Mouse (Mus musculus): ENCODE measurements around the gene Cog7. TPM values are rescaled to one million over a fixed set of nuclear protein-coding genes. Genes with fewer than 3 reads are reported as not detected.

The Cog7 gene
- polyA plus RNA-seq, 1 experiment from 2014 or later, result 27.1 TPM

DNA sequence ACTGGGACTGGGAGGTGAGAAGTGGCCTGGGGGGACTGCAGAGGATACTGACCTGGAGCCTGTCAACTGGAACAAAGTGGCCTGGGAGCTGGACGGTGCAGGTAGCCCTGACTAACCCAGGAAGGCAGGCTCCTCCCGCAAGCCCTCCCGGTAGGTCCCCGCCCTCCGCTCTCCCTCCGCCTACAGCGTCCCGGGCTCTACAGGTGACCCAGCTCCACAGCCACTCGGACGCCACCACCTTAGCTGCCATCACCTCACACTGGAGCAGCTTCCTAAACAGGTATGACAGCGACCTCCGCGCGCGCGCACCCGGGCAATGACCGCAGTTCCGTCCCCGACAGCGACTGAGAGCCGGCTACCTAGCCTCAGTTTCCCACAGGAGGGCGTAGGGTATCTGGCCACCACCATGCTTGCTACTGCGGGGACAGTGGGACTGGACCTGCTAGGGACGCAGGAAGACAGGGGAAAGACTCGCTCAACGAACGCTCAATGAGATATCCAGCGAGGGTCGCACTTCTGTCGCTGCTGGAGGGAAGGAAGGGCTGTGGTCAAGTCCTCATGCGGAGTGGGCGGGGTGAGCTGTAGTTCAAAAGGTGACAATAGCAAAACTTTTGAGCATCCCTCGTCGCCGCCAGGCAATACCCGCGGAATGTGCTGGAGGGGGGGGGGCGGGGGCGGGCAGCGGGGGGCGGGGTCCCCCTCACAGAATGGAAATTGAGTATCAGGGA, 116.5 kb downstream of the Cog7 start, which contains the start of gene Scnn1b:
Gene Scnn1b, plus strand, starts transcription at position 181 of the 728 bp plus-strand sequence.
- Histone ChIP-seq H3K4me3 (peak within 1 kb of the TSS; percentile 38), H3K27me3 (replicated peaks) (peaks cover 25% of the 10 kb centered on the region), H3K27ac (no peak within 1 kb of the TSS), H3K4me2 (peak within 1 kb of the TSS; percentile 77), H3K36me3 (replicated peaks) (no peaks in the 10 kb centered on the region), H3K9ac (peak within 1 kb of the TSS; percentile 35; the same call in 1 of the 2 replicates), H3K4me1 (peaks cover 11% of the 10 kb centered on the region), H3K9me3 (no peaks in the 10 kb centered on the region)
- WGBS, result 2% methylated on average over 40 of the region's 42 CpGs
- ATAC-seq (replicated peaks), result no peak

DNA sequence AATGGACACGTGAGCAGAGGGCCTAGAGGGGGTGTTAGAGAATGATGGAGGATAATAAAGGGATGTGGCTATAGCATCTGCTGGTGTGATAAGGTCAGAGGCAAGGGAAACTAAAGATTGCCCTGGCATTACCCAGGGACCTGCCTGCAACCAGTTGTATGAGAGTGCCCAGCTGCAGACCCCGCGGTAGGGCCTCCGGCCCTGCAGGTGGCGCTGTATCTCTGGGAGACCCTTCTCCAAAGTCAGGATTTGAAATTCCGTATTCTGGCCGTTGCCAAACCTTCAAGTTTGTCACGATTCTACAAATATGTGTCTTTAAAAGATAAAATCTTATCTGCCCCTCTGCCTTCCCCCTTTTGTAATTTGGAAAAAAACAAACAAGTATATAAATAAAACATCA, 122.6 kb downstream of the Cog7 start:
- Histone ChIP-seq H3K27ac (no peak overlapping the region), H3K9ac (no peak overlapping the region), H3K4me2 (no peak overlapping the region), H3K27me3 (replicated peaks) (0 out of 2 replicates have a peak, but pooled peaks cover 4% of the 10 kb centered on the region), H3K36me3 (replicated peaks) (no peaks in the 10 kb centered on the region), H3K4me3 (no peak overlapping the region), H3K9me3 (no peaks in the 10 kb centered on the region), H3K4me1 (no peaks in the 10 kb centered on the region)
- WGBS, result 83% methylated on average over 8 of the region's 8 CpGs
- ATAC-seq (replicated peaks), result no peak

DNA sequence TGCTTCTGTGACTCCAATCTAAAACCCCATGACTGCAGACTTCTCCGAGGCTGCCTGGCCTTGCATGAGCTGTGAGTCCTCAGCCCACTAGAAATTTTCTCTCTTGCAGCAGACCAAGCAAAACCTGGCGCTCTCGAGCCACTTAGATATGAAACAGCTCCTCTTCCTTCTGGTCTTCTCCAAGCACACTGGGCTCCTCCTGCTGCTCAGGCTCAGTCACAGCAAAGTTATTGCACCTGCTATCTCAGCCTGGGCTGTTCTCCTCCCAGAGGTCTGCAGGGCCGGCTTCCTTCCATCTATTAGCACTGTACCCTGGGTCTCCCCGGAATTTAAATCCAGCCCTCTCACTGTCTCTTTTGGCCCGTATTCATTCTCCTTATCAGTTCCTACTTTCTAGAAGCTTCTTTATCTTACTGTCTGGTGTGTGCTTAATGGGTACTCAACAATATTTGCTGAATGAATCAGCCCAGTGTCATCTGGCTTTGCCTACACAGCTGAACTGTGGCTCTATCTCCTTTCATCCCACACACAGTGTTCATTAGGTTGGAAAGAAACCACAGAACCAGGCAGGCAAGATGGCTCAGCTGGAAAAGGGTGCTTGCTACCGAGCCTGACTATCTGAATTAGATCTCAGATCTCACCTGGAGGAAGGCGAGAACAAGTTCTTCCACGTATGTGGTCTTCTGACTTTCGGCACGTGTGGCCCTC, 124.2 kb downstream of the Cog7 start:
- Histone ChIP-seq H3K9me3 (no peaks in the 10 kb centered on the region), H3K27ac (no peak overlapping the region), H3K4me1 (no peaks in the 10 kb centered on the region), H3K36me3 (replicated peaks) (no peaks in the 10 kb centered on the region), H3K4me2 (no peak overlapping the region), H3K4me3 (no peak overlapping the region), H3K9ac (no peak overlapping the region), H3K27me3 (replicated peaks) (no peaks in the 10 kb centered on the region)
- ATAC-seq (replicated peaks), result no peak
- WGBS, result 88% methylated on average over 11 of the region's 11 CpGs

DNA sequence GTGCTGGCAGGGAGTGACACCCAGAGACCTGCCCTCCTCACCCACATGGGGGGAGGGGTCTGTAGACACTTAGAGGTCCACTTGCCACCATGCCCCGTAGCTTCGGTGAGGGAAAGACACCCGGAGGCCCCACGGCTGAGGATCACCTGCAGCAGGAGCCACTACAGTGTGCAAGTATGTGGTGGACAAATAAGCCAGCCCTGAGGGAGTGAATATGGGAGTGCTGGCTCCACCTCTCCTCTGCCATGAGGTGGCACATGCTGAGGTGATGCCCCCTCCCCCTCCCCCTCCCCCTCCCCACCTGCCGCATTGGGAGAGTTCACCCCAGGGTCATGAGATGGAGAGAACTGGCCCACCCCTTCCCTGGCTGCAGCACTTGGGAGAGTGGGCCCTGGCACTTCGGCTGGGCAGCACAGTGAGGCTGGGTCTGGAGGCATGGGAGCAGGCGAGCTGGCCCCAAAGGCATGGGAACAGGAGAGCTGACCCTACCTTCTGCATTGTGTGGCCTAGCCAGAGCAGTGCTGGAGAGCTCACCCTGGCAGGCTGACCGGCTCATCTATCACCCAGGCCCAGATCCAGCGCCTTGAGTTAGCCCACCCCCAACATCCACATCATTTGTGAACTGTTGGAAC, 132.9 kb downstream of the Cog7 start:
- H3K27ac ChIP-seq, result no peak overlapping the region
- H3K9ac ChIP-seq, result no peak overlapping the region
- H3K4me1 ChIP-seq, result no peaks in the 10 kb centered on the region
- no peaks in the 10 kb centered on the region for H3K36me3 ChIP-seq (replicated peaks)
- WGBS, result 93% methylated on average over 8 of the region's 9 CpGs
- H3K27me3 ChIP-seq (replicated peaks), result no peaks in the 10 kb centered on the region
- no peak overlapping the region for H3K4me2 ChIP-seq
- no peak for ATAC-seq (replicated peaks)
- H3K9me3 ChIP-seq, result no peaks in the 10 kb centered on the region
- no peak overlapping the region for H3K4me3 ChIP-seq

- 76% methylated on average over 6 of the region's 6 CpGs for WGBS
- Histone ChIP-seq H3K4me1 (no peaks in the 10 kb centered on the region), H3K4me3 (no peak overlapping the region), H3K4me2 (no peak overlapping the region), H3K9me3 (no peaks in the 10 kb centered on the region), H3K9ac (no peak overlapping the region), H3K27ac (no peak overlapping the region), H3K36me3 (replicated peaks) (no peaks in the 10 kb centered on the region), H3K27me3 (replicated peaks) (no peaks in the 10 kb centered on the region)
- no peak for ATAC-seq (replicated peaks)
These were observed 135.5 kb downstream of the Cog7 start for GRCm38 (mm10) chr7:121845964-121846363.

DNA sequence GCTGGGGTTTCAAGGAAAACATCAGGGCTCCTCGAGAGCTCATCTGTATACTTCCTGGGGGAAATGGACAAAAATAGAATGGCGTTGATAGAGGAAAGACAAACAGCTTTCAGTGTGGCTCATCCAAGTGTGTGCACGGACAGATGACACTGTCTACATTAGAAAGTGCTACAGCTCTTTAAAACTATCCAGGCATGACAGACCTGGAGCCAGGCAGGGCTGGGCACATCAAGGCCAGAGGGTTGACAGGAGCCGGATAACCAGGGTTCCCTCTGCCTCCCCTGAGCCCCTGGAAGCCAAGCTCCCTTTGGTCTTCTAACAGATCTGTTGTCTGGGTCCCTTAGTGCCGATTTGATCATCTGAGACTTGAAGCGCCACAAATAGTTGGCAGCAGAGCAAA, 139.3 kb downstream of the Cog7 start:
- ATAC-seq (replicated peaks), result no peak
- 82% methylated on average over 6 of the region's 6 CpGs for WGBS
- H3K4me1 ChIP-seq, result no peaks in the 10 kb centered on the region

DNA sequence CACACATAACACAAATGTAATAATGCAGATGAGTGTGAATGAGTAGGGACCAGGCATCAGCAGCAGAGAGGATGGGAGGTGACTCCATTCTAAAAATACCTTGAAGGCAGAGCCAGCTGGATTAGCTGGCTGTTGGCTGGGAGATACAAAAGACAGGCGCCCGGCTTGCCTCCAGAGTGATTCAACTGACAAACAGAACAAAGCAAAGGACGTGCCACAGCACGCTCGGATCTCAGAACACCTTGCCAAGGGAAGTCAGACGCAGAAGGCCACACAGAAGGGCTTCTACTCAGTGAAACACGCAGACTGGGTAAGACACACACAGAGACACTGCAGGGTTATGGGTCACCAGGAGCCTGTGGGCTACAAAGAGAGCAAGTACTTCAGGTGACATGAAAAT, 140.7 kb downstream of the Cog7 start:
- H3K9ac ChIP-seq, result no peak overlapping the region
- no peak overlapping the region for H3K27ac ChIP-seq
- WGBS, result 60% methylated on average over 7 of the region's 7 CpGs
- no peaks in the 10 kb centered on the region for H3K36me3 ChIP-seq (replicated peaks)
- no peak for ATAC-seq (replicated peaks)
- no peaks in the 10 kb centered on the region for H3K27me3 ChIP-seq (replicated peaks)
- H3K4me1 ChIP-seq, result no peaks in the 10 kb centered on the region
- H3K9me3 ChIP-seq, result no peaks in the 10 kb centered on the region
- H3K4me3 ChIP-seq, result no peak overlapping the region
- no peak overlapping the region for H3K4me2 ChIP-seq

More for the DNA sequence above, 139.3 kb downstream of the Cog7 start:
- Histone ChIP-seq H3K36me3 (replicated peaks) (no peaks in the 10 kb centered on the region), H3K4me3 (no peak overlapping the region), H3K9me3 (no peaks in the 10 kb centered on the region), H3K9ac (no peak overlapping the region), H3K4me2 (no peak overlapping the region), H3K27ac (no peak overlapping the region), H3K27me3 (replicated peaks) (no peaks in the 10 kb centered on the region)

DNA sequence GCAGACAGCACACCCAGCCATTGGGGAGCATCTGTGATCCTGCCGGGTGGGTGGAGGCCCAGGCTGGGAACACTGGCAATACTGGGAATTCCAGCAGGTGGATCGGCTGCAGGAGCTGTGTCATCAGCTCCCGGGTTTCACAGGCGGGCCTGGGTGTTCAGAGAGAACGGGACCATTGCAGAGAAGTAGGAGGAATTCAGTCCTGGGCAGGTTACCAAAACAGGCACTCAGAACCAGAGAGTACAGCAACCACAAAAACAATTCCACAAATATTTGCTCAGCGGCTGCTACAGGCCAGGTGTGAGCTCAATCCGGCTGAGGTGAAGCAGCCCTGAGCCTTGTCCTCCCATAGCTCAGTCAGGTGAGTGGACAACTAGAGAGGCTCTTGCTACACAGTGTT, 144.7 kb downstream of the Cog7 start:
- Histone ChIP-seq H3K9ac (no peak overlapping the region), H3K4me1 (no peaks in the 10 kb centered on the region), H3K4me2 (no peak overlapping the region), H3K4me3 (no peak overlapping the region), H3K27ac (no peak overlapping the region), H3K36me3 (replicated peaks) (no peaks in the 10 kb centered on the region), H3K27me3 (replicated peaks) (no peaks in the 10 kb centered on the region), H3K9me3 (no peaks in the 10 kb centered on the region)
- no peak for ATAC-seq (replicated peaks)
- 94% methylated on average over 7 of the region's 7 CpGs for WGBS

DNA sequence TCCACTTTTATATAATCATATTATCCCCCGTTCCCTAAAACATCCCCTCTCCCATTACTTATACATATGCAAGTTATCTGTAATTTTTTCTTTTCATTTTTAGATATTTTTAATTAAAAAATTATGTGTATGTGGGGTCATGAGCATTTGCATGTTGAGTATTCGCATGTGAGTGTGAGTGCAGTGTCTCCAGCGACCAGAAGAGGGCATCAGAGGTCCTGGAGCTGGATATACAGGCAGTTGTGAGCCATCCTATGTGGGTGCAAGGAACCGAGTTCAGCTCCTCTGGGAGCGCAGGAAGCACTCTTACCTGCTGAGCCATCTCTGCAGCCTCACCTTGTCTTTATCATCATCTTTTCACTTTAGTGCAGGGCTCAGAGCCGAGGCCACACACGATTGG, 146.1 kb downstream of the Cog7 start:
- WGBS, result 89% methylated on average over 7 of the region's 7 CpGs
- no peaks in the 10 kb centered on the region for H3K9me3 ChIP-seq
- H3K4me2 ChIP-seq, result no peak overlapping the region
- H3K36me3 ChIP-seq (replicated peaks), result no peaks in the 10 kb centered on the region
- H3K4me3 ChIP-seq, result no peak overlapping the region
- no peak overlapping the region for H3K27ac ChIP-seq
- no peak for ATAC-seq (replicated peaks)
- H3K27me3 ChIP-seq (replicated peaks), result no peaks in the 10 kb centered on the region
- H3K9ac ChIP-seq, result no peak overlapping the region
- H3K4me1 ChIP-seq, result no peaks in the 10 kb centered on the region

Other genes starting within 250 kb of the Cog7 start
- gene Scnn1g, start 247.2 kb downstream of the Cog7 start, polyA plus RNA-seq (2015; fragmentation: Nextera tagmentation; extraction: Ambion mirVana), result not detected in 2 replicates
- 0.13 and 0.15 TPM in 2 replicates for gene Scnn1b, start 116.7 kb downstream of the Cog7 start, polyA plus RNA-seq (2015; fragmentation: Nextera tagmentation; extraction: Ambion mirVana)
- gene Gga2, start 39.5 kb upstream of the Cog7 start, polyA plus RNA-seq (2015; fragmentation: Nextera tagmentation; extraction: Ambion mirVana), result 59.0 and 63.7 TPM in 2 replicates
- 81.4 and 85.3 TPM in 2 replicates for gene Ubfd1, start 85.5 kb upstream of the Cog7 start, polyA plus RNA-seq (2015; fragmentation: Nextera tagmentation; extraction: Ambion mirVana)
- 9.2 and 10.7 TPM in 2 replicates for gene Ears2, start 85.6 kb upstream of the Cog7 start, polyA plus RNA-seq (2015; fragmentation: Nextera tagmentation; extraction: Ambion mirVana)
- 588 and 603 TPM in 2 replicates for gene Ndufab1, start 120.2 kb upstream of the Cog7 start, polyA plus RNA-seq (2015; fragmentation: Nextera tagmentation; extraction: Ambion mirVana)
- gene Palb2, start 151.3 kb upstream of the Cog7 start, polyA plus RNA-seq (2015; fragmentation: Nextera tagmentation; extraction: Ambion mirVana), result 4.9 and 5.0 TPM in 2 replicates
- gene Dctn5, start 151.3 kb upstream of the Cog7 start, polyA plus RNA-seq (2015; fragmentation: Nextera tagmentation; extraction: Ambion mirVana), result 166 and 173 TPM in 2 replicates
- 17.2 and 22.9 TPM in 2 replicates for gene Plk1, start 177.7 kb upstream of the Cog7 start, polyA plus RNA-seq (2015; fragmentation: Nextera tagmentation; extraction: Ambion mirVana)
- gene Ern2, start 204.5 kb upstream of the Cog7 start, polyA plus RNA-seq (2015; fragmentation: Nextera tagmentation; extraction: Ambion mirVana), result 1.9 and 2.7 TPM in 2 replicates
- gene Chp2, start 237.8 kb upstream of the Cog7 start, polyA plus RNA-seq (2015; fragmentation: Nextera tagmentation; extraction: Ambion mirVana), result 1.3 and 1.6 TPM in 2 replicates